Mouse (Mus musculus) intestine, embryonic 16.5 days (tissue): ENCODE results near the gene Txndc12. TPM values are rescaled to one million over a fixed set of nuclear protein-coding genes. Genes with fewer than 3 reads are reported as not detected.
A peak's percentile ranks its signal among the peaks of the same experiment; 100 is the strongest.

ENCODE experiments used
- ATAC-seq: fragments of 200-750 bp; cut with Nextera tagmentation; 2 replicates; pipeline ENCODE4 v1.8.0; 2017; ENCODE audit warnings: moderate TSS enrichment, moderate library complexity
- H3K27ac ChIP-seq: fragments of 300-500 bp; sonication (generic); 2 replicates; pipeline ENCODE4 v1.5.1; 2014; ENCODE audit warnings: mild to moderate bottlenecking, low read length
- H3K27me3 ChIP-seq: fragments of 300-500 bp; sonication (generic); replicated peaks from 2 replicates; pipeline ENCODE4 v1.6.1; 2014; ENCODE audit warnings: low read length, control low read depth, mixed read lengths; ENCODE audit not compliant: control insufficient read depth, insufficient read depth
- H3K36me3 ChIP-seq: fragments of 300-500 bp; sonication (generic); 2 replicates; pipeline ENCODE4 v1.6.1; 2014; ENCODE audit warnings: low read length, control low read depth; ENCODE audit not compliant: control insufficient read depth, insufficient read depth
- H3K4me1 ChIP-seq: fragments of 300-500 bp; sonication (generic); 2 replicates; pipeline ENCODE4 v1.6.1; 2014; ENCODE audit warnings: low read length, control low read depth, mixed read lengths; ENCODE audit not compliant: control insufficient read depth, insufficient read depth
- H3K4me2 ChIP-seq: fragments of 300-500 bp; sonication (generic); 2 replicates; pipeline ENCODE4 v1.6.1; 2014; ENCODE audit warnings: low read depth, low read length, control low read depth
- H3K4me3 ChIP-seq: fragments of 300-500 bp; sonication (generic); 2 replicates; pipeline ENCODE4 v1.5.1; 2014; ENCODE audit warnings: mild to moderate bottlenecking, low read length
- H3K9ac ChIP-seq: fragments of 300-500 bp; sonication (generic); 2 replicates; pipeline ENCODE4 v1.6.1; 2014; ENCODE audit warnings: low read depth, low read length
- H3K9me3 ChIP-seq: fragments of 300-500 bp; sonication (generic); 2 replicates; pipeline ENCODE4 v1.6.1; 2016; ENCODE audit warnings: low read length, control low read depth; ENCODE audit not compliant: control insufficient read depth
- WGBS: fragments of 180-500 bp; shearing (Covaris S2); extraction: QIAGEN DNeasy Blood & Tissue Kit; methylation state at CpG from one replicate; pipeline ENCODE4 v1.1.7; 2014; 5-methylcytosine and 5-hydroxymethylcytosine counted together
- polyA plus RNA-seq: library from polyadenylated mRNA; unstranded; fragments of >200 nt; fragmentation: Nextera tagmentation; extraction: Ambion mirVana; gene quantifications from 2 replicates; pipeline ENCODE4 v1.2.1, GENCODE M21; 2015

Txndc12 gene
- polyA plus RNA-seq, 1 experiment from 2014 or later = 91.0 TPM

DNA sequence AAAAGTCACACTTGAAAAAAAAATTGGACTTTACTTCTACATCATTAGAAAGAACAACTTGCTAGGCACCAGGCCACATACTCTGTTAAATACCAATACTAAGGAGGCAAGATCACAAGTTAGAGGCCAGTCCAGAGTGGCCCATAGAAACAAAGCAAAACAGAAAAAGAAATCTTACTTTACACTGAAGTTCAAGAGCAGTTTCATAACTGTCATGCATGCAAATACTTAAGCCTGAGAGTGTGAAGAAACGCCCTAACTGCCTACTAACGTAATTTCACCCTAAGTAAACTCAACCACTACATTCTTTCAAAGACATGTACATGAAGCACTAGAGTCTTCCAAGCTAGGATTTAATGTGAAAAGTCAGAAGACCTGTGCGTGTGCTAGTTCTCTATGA is 8.7 kb upstream of the Txndc12 start:
- H3K9ac ChIP-seq = no peak overlapping the region
- no peak overlapping the region for H3K4me3 ChIP-seq
- H3K9me3 ChIP-seq = no peaks in the 10 kb centered on the region
- no peaks in the 10 kb centered on the region for H3K27me3 ChIP-seq
- WGBS = 97% methylated on average over 3 of the region's 3 CpGs
- H3K4me2 ChIP-seq = no peak overlapping the region
- ATAC-seq = no peak
- H3K27ac ChIP-seq = no peak overlapping the region
- H3K36me3 ChIP-seq = peaks cover 13% of the 10 kb centered on the region; the same call in 1 of the 2 replicates
- no peaks in the 10 kb centered on the region for H3K4me1 ChIP-seq

DNA sequence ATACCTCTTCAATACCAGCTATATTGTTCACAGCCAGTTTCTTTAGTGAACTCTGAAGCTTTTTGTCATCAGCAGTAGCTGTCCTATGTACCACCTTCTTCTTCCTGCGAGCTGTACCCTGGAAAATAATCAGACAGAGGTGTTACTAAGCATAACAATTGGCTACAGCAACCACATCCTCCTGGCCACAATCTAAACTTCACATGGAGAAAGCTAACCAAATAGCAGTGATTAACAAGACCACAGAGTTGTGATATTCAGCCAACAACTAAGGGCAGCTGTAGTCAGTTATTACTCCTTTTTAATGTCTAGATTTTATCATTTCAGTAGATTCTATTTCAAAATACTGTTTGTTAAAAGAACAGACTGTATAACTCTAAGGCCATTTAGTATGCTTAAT is 8.3 kb upstream of the Txndc12 start:
- Histone ChIP-seq H3K27me3 (no peaks in the 10 kb centered on the region), H3K4me2 (no peak overlapping the region), H3K36me3 (peaks cover 13% of the 10 kb centered on the region; the same call in 1 of the 2 replicates), H3K4me3 (no peak overlapping the region), H3K9ac (no peak overlapping the region), H3K9me3 (no peaks in the 10 kb centered on the region), H3K4me1 (0 out of 2 replicates have a peak, but pooled peaks cover 2% of the 10 kb centered on the region), H3K27ac (no peak overlapping the region)
- no peak for ATAC-seq
- WGBS = 75% methylated on average over 1 of the region's 1 CpGs

DNA sequence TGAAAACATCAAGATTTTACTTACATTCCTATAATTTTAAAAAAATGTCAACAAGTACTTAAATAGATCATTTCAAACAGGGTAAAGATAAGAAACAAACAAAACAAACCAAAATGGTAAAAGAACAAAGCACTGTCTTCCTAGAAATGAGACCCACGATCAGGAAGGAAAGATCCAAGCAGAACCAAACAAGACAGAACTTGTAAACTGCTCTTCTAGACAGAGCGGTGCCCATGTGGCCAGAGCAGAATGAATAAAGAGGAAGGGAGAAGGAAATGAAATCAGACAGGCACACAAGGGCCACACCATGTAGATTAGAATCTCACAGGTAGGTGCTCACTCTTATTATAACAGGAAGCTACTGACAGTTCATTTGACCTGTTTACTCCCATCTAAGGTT is 7.8 kb upstream of the Txndc12 start:
- Histone ChIP-seq H3K4me1 (peaks cover 4% of the 10 kb centered on the region; the same call in 1 of the 2 replicates), H3K4me3 (no peak overlapping the region), H3K27me3 (no peaks in the 10 kb centered on the region), H3K9me3 (no peaks in the 10 kb centered on the region), H3K4me2 (no peak overlapping the region), H3K36me3 (peaks cover 13% of the 10 kb centered on the region; the same call in 1 of the 2 replicates), H3K9ac (no peak overlapping the region), H3K27ac (no peak overlapping the region)
- 86% methylated on average over 2 of the region's 2 CpGs for WGBS
- ATAC-seq = no peak

DNA sequence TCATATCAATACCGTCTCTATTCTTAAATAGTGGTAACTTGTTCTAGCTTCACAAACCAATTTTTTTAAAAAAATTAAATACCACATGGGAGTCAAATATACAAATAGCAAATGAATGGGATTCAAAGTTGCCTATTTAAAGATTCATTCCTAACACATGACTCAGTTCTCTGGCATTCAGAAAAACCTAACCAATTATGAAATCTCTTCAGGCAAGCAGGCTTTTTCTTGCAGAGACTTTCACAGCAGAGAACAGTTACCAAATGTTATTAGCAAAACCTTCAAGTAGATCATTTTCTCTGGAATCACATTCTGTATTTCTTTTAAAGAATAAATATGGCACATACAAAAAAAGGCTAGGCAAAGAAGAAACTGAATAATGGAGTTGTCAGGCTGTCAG is 3.7 kb upstream of the Txndc12 start:
- H3K4me1 ChIP-seq = peaks cover 14% of the 10 kb centered on the region
- ATAC-seq = no peak
- no peak overlapping the region for H3K9ac ChIP-seq
- no peak overlapping the region for H3K4me2 ChIP-seq
- H3K36me3 ChIP-seq = peaks cover 8% of the 10 kb centered on the region; the same call in 1 of the 2 replicates
- no peak overlapping the region for H3K27ac ChIP-seq
- H3K4me3 ChIP-seq = no peak overlapping the region
- H3K27me3 ChIP-seq = no peaks in the 10 kb centered on the region
- no peaks in the 10 kb centered on the region for H3K9me3 ChIP-seq
- 83% methylated on average over 1 of the region's 1 CpGs for WGBS

DNA sequence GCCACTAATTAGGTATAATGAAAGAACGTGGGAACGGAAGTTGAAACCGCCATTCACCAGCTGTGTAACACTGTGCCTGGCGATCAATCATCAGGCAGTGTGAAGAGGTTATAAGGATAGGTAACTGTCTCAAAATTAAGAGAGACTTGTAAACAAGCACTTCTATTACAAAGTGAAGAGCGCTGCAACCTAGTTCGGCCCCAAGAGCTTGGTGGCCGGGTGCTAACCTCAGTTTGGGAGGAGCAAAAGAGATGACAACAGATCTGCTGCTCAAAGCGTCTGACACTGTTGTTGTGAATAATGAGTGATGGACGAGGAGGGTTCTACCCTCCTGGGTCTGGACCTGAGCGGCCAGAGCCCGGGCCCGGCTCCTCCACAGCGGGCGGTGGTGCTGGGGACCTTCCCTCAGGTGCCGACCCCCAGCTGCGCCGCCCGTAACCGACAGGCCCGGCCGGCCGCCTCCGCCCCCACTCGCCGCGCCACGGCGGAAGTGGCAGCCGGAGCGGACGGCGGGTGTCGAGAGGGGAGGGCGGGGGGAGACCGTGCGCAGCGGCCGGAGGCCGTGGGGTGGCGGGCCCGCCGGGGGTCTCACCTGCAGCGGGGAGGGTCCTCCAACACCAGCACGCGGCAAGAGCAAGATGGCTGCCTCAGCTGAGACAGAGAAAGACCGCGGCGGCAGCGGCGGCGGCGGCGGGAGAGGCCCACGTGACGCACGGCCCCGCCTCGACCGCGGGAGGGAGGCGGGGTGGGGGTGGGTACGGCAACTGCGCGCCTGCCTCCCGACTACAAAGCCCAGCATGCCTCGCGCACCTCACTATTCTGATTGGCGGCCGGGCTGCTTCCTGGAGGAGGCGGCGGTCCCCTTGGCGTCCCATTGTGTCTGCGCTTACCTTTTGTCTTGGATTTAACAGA is 1.2 kb upstream of the Txndc12 start, which contains the start of gene Btf3l4:
Gene Btf3l4 (minus strand): TSS at position 699 of the 912 bp plus-strand sequence.
- H3K27ac ChIP-seq = peak within 1 kb of the TSS; percentile 99
- H3K36me3 ChIP-seq = peaks cover 3% of the 10 kb centered on the region; the same call in 1 of the 2 replicates
- peak within 1 kb of the TSS; percentile 97 for H3K9ac ChIP-seq
- H3K27me3 ChIP-seq = no peaks in the 10 kb centered on the region
- H3K4me3 ChIP-seq = peak within 1 kb of the TSS; percentile 91
- under 1% methylated on average over 61 of the region's 73 CpGs for WGBS
- no peaks in the 10 kb centered on the region for H3K9me3 ChIP-seq
- peak within 1 kb of the TSS; percentile 68 for H3K4me2 ChIP-seq
- H3K4me1 ChIP-seq = peaks cover 23% of the 10 kb centered on the region
- ATAC-seq = peak; percentile 94

DNA sequence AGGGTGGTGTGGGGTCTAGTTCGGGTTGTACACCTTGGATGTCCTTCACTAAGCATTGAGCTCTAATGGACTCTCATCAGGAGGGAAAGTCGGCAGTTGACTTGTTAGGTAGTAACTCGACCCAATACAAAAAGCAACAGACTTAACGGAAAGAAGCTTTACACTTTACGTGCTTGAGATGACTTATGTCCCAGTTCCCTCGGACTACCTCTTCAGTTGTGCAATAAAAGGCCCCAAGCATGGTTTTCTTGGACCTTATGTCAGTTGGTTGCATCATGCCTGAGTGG is 630 bp upstream of the Txndc12 start:
- no peaks in the 10 kb centered on the region for H3K27me3 ChIP-seq
- H3K9ac ChIP-seq = peak overlapping the region; percentile 97
- no peak for ATAC-seq
- peaks cover 25% of the 10 kb centered on the region for H3K4me1 ChIP-seq
- H3K4me2 ChIP-seq = peak overlapping the region; percentile 68
- under 1% methylated on average over 6 of the region's 6 CpGs for WGBS
- peak overlapping the region; percentile 91 for H3K4me3 ChIP-seq
- H3K36me3 ChIP-seq = peaks cover 3% of the 10 kb centered on the region; the same call in 1 of the 2 replicates
- no peaks in the 10 kb centered on the region for H3K9me3 ChIP-seq
- peak overlapping the region; percentile 99 for H3K27ac ChIP-seq

DNA sequence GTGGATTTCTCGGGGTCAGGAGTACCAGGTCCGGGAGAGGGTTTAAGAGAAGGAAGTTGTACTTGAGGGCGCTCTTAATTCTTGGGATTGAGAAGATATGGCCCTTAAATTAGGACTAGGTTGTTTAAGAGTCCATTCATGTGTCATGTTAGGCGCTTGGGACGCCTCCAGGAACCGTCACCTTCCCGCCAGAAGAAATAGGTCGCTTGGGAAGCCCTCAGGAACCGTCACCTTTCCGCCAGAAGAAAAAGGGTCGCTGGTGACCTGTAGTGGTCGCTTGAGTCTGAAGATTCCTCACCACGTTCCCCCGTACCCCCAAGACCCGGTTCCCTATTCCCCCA is 540 bp downstream of the Txndc12 start:
- peaks cover 25% of the 10 kb centered on the region for H3K4me1 ChIP-seq
- ATAC-seq = no peak
- no peaks in the 10 kb centered on the region for H3K27me3 ChIP-seq
- H3K4me3 ChIP-seq = peak overlapping the region; percentile 91
- no peaks in the 10 kb centered on the region for H3K36me3 ChIP-seq
- peak overlapping the region; percentile 84 for H3K4me2 ChIP-seq
- H3K27ac ChIP-seq = peak overlapping the region; percentile 99
- H3K9ac ChIP-seq = peak overlapping the region; percentile 97
- H3K9me3 ChIP-seq = no peaks in the 10 kb centered on the region
- WGBS = under 1% methylated on average over 15 of the region's 15 CpGs

DNA sequence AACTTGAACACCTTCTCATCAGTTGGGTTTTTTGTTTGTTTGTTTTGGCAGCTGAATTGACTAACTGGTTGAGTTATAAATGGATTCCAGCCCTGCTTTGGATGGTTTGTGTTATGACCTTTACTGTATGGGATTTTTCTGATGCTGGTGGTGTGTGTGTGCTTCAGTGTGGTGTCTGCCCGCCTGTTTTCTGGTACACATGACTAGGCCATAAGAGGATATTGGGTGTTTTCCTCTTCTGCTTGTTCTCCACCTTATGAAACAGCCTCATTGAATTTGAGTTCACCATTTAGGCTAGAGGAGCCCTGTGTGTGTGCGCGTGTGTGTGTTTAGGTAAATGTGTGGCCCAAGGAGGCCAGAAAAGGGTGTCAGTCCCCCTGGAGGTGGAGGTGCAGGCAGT is 1.1 kb downstream of the Txndc12 start:
- peak overlapping the region; percentile 91 for H3K4me3 ChIP-seq
- no peaks in the 10 kb centered on the region for H3K27me3 ChIP-seq
- H3K36me3 ChIP-seq = no peaks in the 10 kb centered on the region
- peak overlapping the region; percentile 84 for H3K4me2 ChIP-seq
- H3K27ac ChIP-seq = peak overlapping the region; percentile 99
- H3K9ac ChIP-seq = peak overlapping the region; percentile 97
- ATAC-seq = no peak
- H3K9me3 ChIP-seq = no peaks in the 10 kb centered on the region
- 48% methylated on average over 3 of the region's 3 CpGs for WGBS
- H3K4me1 ChIP-seq = peaks cover 25% of the 10 kb centered on the region

DNA sequence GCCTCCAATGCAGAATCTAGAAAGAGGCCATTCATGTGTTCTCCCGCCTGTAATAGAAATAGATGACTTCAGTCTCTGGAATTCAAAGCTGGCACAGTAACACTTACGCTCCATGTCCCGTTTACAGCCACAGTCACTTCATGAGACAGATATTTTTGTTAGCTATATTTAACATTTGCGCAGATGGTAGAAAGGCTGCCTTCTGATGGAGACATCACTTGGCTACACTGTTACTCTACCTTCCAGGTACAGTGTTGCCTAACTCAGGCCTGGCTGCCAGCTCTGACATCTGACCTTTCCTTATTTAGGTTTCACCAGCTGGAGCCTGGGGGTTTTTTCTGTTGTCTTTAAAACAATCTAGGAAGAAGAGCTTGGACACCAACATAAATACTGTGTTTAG is 3.6 kb downstream of the Txndc12 start:
- no peak overlapping the region for H3K4me2 ChIP-seq
- H3K36me3 ChIP-seq = no peaks in the 10 kb centered on the region
- H3K9me3 ChIP-seq = no peaks in the 10 kb centered on the region
- no peak for ATAC-seq
- peaks cover 15% of the 10 kb centered on the region for H3K4me1 ChIP-seq
- no peak overlapping the region for H3K27ac ChIP-seq
- H3K4me3 ChIP-seq = no peak overlapping the region
- no peaks in the 10 kb centered on the region for H3K27me3 ChIP-seq
- WGBS = 70% methylated on average over 4 of the region's 4 CpGs
- H3K9ac ChIP-seq = peak overlapping the region; percentile 1; the same call in 1 of the 2 replicates
